Mouse (Mus musculus) myocyte (in vitro differentiated cells): Measurements from ENCODE around the gene Tbx15. TPM values are rescaled to one million over a fixed set of nuclear protein-coding genes. Genes with fewer than 3 reads are reported as not detected.

ENCODE experiments used
- H3K27me3 ChIP-seq: one replicate; pipeline ENCODE4 v1.6.1; 2011; ENCODE audit not compliant: control insufficient read depth, insufficient read depth, insufficient read length
- H3K36me3 ChIP-seq: one replicate; pipeline ENCODE4 v1.6.1; 2011; ENCODE audit not compliant: control insufficient read depth, insufficient read depth
- H3K4me2 ChIP-seq: one replicate; pipeline ENCODE4 v1.6.1; 2011; ENCODE audit warnings: low read depth, control low read depth
- H3K4me3 ChIP-seq: one replicate; pipeline ENCODE4 v1.5.1; 2011; ENCODE audit warnings: mild to moderate bottlenecking, control low read depth, moderate library complexity
- H3K79me2 ChIP-seq: one replicate; pipeline ENCODE4 v1.6.1; 2011; ENCODE audit not compliant: control insufficient read depth, insufficient read depth
- H3ac ChIP-seq: one replicate; pipeline ENCODE4 v1.6.1; 2011; ENCODE audit not compliant: control insufficient read depth, insufficient read length
- CEBPB ChIP-seq: IDR thresholded peaks from 2 replicates; pipeline ENCODE4 v1.6.1; 2011; ENCODE audit warnings: mild to moderate bottlenecking, moderate library complexity; ENCODE audit not compliant: poor library complexity, insufficient read depth, severe bottlenecking
- E2F4 ChIP-seq: IDR thresholded peaks from one replicate; pipeline ENCODE4 v1.6.1; 2011; ENCODE audit warnings: mild to moderate bottlenecking, control low read depth, moderate library complexity; ENCODE audit not compliant: insufficient read depth
- MAX ChIP-seq: IDR thresholded peaks from one replicate; pipeline ENCODE4 v1.6.1; 2011; ENCODE audit warnings: low read depth, mild to moderate bottlenecking, control low read depth
- MYOD1 ChIP-seq, 3 experiments: IDR thresholded peaks; one replicate each; pipeline ENCODE4 v1.6.1; 2011; ENCODE audit warnings: control low read depth in 2 of 3, low read depth in 2 of 3, mild to moderate bottlenecking in 2 of 3, moderate library complexity in 1 of 3; ENCODE audit not compliant: insufficient read length in 2 of 3, control insufficient read depth in 1 of 3
- MYOG ChIP-seq, 3 experiments: IDR thresholded peaks; one replicate each; pipeline ENCODE4 v1.6.1; 2011; ENCODE audit warnings: control low read depth in 2 of 3, low read depth in 2 of 3, mild to moderate bottlenecking in 2 of 3; ENCODE audit not compliant: insufficient read length in 2 of 3, control insufficient read depth in 1 of 3, insufficient read depth in 1 of 3
- POLR2A ChIP-seq: IDR thresholded peaks from one replicate; pipeline ENCODE4 v1.6.1; 2011; ENCODE audit warnings: low read depth, mild to moderate bottlenecking, control low read depth, moderate library complexity; ENCODE audit not compliant: insufficient read length
- POLR2AphosphoS2 ChIP-seq: IDR thresholded peaks from one replicate; pipeline ENCODE4 v1.6.1; 2011; ENCODE audit warnings: low read depth, control low read depth; ENCODE audit not compliant: insufficient read length
- REST ChIP-seq: IDR thresholded peaks from one replicate; pipeline ENCODE4 v1.6.1; 2011; ENCODE audit warnings: mild to moderate bottlenecking, control low read depth, moderate library complexity; ENCODE audit not compliant: insufficient read depth, insufficient read length
- SRF ChIP-seq: IDR thresholded peaks from one replicate; pipeline ENCODE4 v1.6.1; 2011; ENCODE audit warnings: low read depth; ENCODE audit not compliant: control insufficient read depth, insufficient read length
- TCF12 ChIP-seq: IDR thresholded peaks from one replicate; pipeline ENCODE4 v1.6.1; 2011; ENCODE audit warnings: mild to moderate bottlenecking, control low read depth; ENCODE audit not compliant: poor library complexity, insufficient read depth, severe bottlenecking
- TCF3 ChIP-seq: IDR thresholded peaks from one replicate; pipeline ENCODE4 v1.6.1; 2011; ENCODE audit warnings: low read depth, control low read depth; ENCODE audit not compliant: insufficient read length
- USF1 ChIP-seq: IDR thresholded peaks from one replicate; pipeline ENCODE4 v1.6.1; 2011; ENCODE audit warnings: low read depth, mild to moderate bottlenecking, control low read depth, moderate library complexity
- polyA plus RNA-seq: library from polyadenylated mRNA; unstranded; fragments of >200 nt; fragmentation: generic; extraction: Trizol; gene quantifications from one replicate; pipeline ENCODE4 v1.2.1, GENCODE M21; 2012; ENCODE audit warnings: missing spikeins

The Tbx15 gene
- polyA plus RNA-seq, 1 experiment: 24.8 TPM

GRCm38 (mm10) chr3:99261986-99262385, 21.8 kb downstream of the Tbx15 start:
- peaks cover 37% of the 10 kb centered on the region for H3K79me2 ChIP-seq
- no peak overlapping the region for H3K4me3 ChIP-seq
- H3K36me3 ChIP-seq: peaks cover 4% of the 10 kb centered on the region
- no peak overlapping the region for H3ac ChIP-seq
- no peaks in the 10 kb centered on the region for H3K27me3 ChIP-seq
- H3K4me2 ChIP-seq: no peak overlapping the region
- TF ChIP-seq TCF12 (no peak), SRF (no peak), MYOG (IDR thresholded peaks at IDR 0.05; ENCODE audit: control insufficient read depth in 1 of 3, insufficient read depth in 1 of 3, insufficient read length in 2 of 3, low read depth in 2 of 3) (no peak), REST (no peak), TCF3 (no peak), POLR2A (no peak), USF1 (no peak), MYOD1 (IDR thresholded peaks at IDR 0.05; ENCODE audit: control insufficient read depth in 1 of 3, insufficient read length in 2 of 3, low read depth in 2 of 3) (no peak), POLR2AphosphoS2 (no peak), CEBPB (no peak), MAX (no peak), E2F4 (no peak)

GRCm38 (mm10) chr3:99263471-99263903, 23.3 kb downstream of the Tbx15 start:
- Histone ChIP-seq H3K79me2 (peaks cover 34% of the 10 kb centered on the region), H3K4me3 (no peak overlapping the region), H3K27me3 (no peaks in the 10 kb centered on the region), H3K36me3 (peaks cover 1% of the 10 kb centered on the region), H3ac (no peak overlapping the region), H3K4me2 (no peak overlapping the region)
- TF ChIP-seq POLR2A: no peak
- no peak for TF ChIP-seq CEBPB
- TF ChIP-seq MAX: no peak
- no peak for TF ChIP-seq MYOD1 (IDR thresholded peaks at IDR 0.05; ENCODE audit: control insufficient read depth in 1 of 3, insufficient read length in 2 of 3, low read depth in 2 of 3)
- TF ChIP-seq MYOG (IDR thresholded peaks at IDR 0.05; ENCODE audit: control insufficient read depth in 1 of 3, insufficient read depth in 1 of 3, insufficient read length in 2 of 3, low read depth in 2 of 3): no peak
- TF ChIP-seq TCF3: no peak
- TF ChIP-seq TCF12: no peak

GRCm38 (mm10) chr3:99264695-99265094, 24.5 kb downstream of the Tbx15 start:
- Histone ChIP-seq H3K4me3 (no peak overlapping the region), H3K27me3 (no peaks in the 10 kb centered on the region), H3K79me2 (peaks cover 24% of the 10 kb centered on the region), H3K36me3 (peaks cover 12% of the 10 kb centered on the region), H3ac (no peak overlapping the region), H3K4me2 (no peak overlapping the region)
- TF ChIP-seq E2F4: no peak
- TF ChIP-seq POLR2AphosphoS2: no peak
- TF ChIP-seq CEBPB: no peak
- no peak for TF ChIP-seq TCF12
- TF ChIP-seq REST: no peak
- no peak for TF ChIP-seq MAX
- TF ChIP-seq TCF3: no peak

- Histone ChIP-seq H3K4me3 (no peak overlapping the region), H3K36me3 (peaks cover 15% of the 10 kb centered on the region), H3K79me2 (peaks cover 14% of the 10 kb centered on the region), H3K27me3 (no peaks in the 10 kb centered on the region), H3K4me2 (no peak overlapping the region), H3ac (no peak overlapping the region)
- no peak for TF ChIP-seq CEBPB
- no peak for TF ChIP-seq REST
- TF ChIP-seq TCF3: no peak
- no peak for TF ChIP-seq USF1
- no peak for TF ChIP-seq MYOG (IDR thresholded peaks at IDR 0.05; ENCODE audit: control insufficient read depth in 1 of 3, insufficient read depth in 1 of 3, insufficient read length in 2 of 3, low read depth in 2 of 3)
- no peak for TF ChIP-seq POLR2AphosphoS2
- no peak for TF ChIP-seq MAX
- no peak for TF ChIP-seq TCF12
- no peak for TF ChIP-seq E2F4
- TF ChIP-seq POLR2A: no peak
- TF ChIP-seq SRF: no peak
- TF ChIP-seq MYOD1 (IDR thresholded peaks at IDR 0.05; ENCODE audit: control insufficient read depth in 1 of 3, insufficient read length in 2 of 3, low read depth in 2 of 3): no peak
These were observed 26.6 kb downstream of the Tbx15 start for GRCm38 (mm10) chr3:99266752-99267303.

- Histone ChIP-seq H3ac (no peak overlapping the region), H3K4me2 (no peak overlapping the region), H3K4me3 (no peak overlapping the region), H3K79me2 (peaks cover 17% of the 10 kb centered on the region), H3K27me3 (no peaks in the 10 kb centered on the region), H3K36me3 (no peaks in the 10 kb centered on the region)
- TF ChIP-seq MYOG (IDR thresholded peaks at IDR 0.05; ENCODE audit: control insufficient read depth in 1 of 3, insufficient read depth in 1 of 3, insufficient read length in 2 of 3, low read depth in 2 of 3) (no peak), TCF3 (no peak), MAX (no peak), CEBPB (no peak), SRF (no peak), TCF12 (no peak), USF1 (no peak)
These were observed 37.9 kb downstream of the Tbx15 start for GRCm38 (mm10) chr3:99277973-99278580.
